In genomic region chr10:121435546-121436257, GRCm38 (mm10) we compare ENCODE assay signal across 9 mouse cellular contexts. TPM values are rescaled to one million over a fixed set of nuclear protein-coding genes. Genes with fewer than 3 reads are reported as not detected.
DNase-seq lines count a peak whose midpoint lies in the region; ATAC-seq lines count a peak whose summit lies in the region.
"Had no signal": no experiment of that assay in that cellular context is flagged by ENCODE, and none has a peak within 500 bp of the region (broad histone marks: within the 10 kb centered on the region; RNA-seq: fewer than 3 reads in every experiment).

No protein-coding gene starts in this region.

- no peak overlapping the region for H3K9ac ChIP-seq in hindbrain, embryonic 12.5 days
- no peak overlapping the region for H3K9ac ChIP-seq in hindbrain, embryonic 14.5 days
- 0 out of 2 replicates have a peak overlapping the region, but pooled peaks have one; percentile 19 for H3K9ac ChIP-seq in intestine, embryonic 16.5 days (ENCODE audit: low read depth, low read length)
- H3K9ac ChIP-seq in liver, embryonic 13.5 days, result no peak overlapping the region
- H3K9ac ChIP-seq: liver, embryonic 14.5 days had no signal

- H3K9me3 ChIP-seq in hindbrain, embryonic 12.5 days (replicated peaks), result no peaks in the 10 kb centered on the region
- H3K9me3 ChIP-seq in hindbrain, embryonic 14.5 days (ENCODE audit: control insufficient read depth, low read length), result no peaks in the 10 kb centered on the region
- H3K9me3 ChIP-seq in intestine, embryonic 16.5 days (ENCODE audit: control insufficient read depth, low read length), result no peaks in the 10 kb centered on the region
- no peaks in the 10 kb centered on the region for H3K9me3 ChIP-seq in liver, embryonic 13.5 days (replicated peaks)

- no peak for ATAC-seq in hindbrain, embryonic 12.5 days (ENCODE audit: low FRiP score)
- ATAC-seq in hindbrain, embryonic 14.5 days (ENCODE audit: low FRiP score), result no peak
- no peak; the same call in 1 of the 2 replicates for ATAC-seq in intestine, embryonic 16.5 days
- ATAC-seq in liver, embryonic 13.5 days (ENCODE audit: low read depth), result no peak
- ATAC-seq in activated CD4-positive, CD25-positive, alpha-beta regulatory T cell, adult 4 months, result no peak
- ATAC-seq in erythroblast, adult 5-6 weeks (replicated peaks; ENCODE audit: low FRiP score, poor library complexity, severe bottlenecking), result no peak

- no peaks in the 10 kb centered on the region for H3K36me3 ChIP-seq in hindbrain, embryonic 12.5 days
- H3K36me3 ChIP-seq in hindbrain, embryonic 14.5 days (replicated peaks; ENCODE audit: control insufficient read depth, insufficient read depth), result no peaks in the 10 kb centered on the region
- H3K36me3 ChIP-seq in intestine, embryonic 16.5 days (ENCODE audit: control insufficient read depth, insufficient read depth, low read length), result no peaks in the 10 kb centered on the region
- H3K36me3 ChIP-seq in liver, embryonic 13.5 days, result no peaks in the 10 kb centered on the region

- DNase-seq in hindbrain, embryonic 14.5 days (ENCODE audit: low spot score), result no peak
- DNase-seq in adrenal gland, postnatal 25 days, result peak; percentile 55
- no peak for DNase-seq in liver, embryonic 13.5 days
- DNase-seq in layer of hippocampus, adult 18-20 months (ENCODE audit: low spot score in 2 of 2), result no peak

- WGBS in hindbrain, embryonic 12.5 days, result 66% methylated on average over 28 of the region's 28 CpGs
- WGBS in hindbrain, embryonic 14.5 days, result 75% methylated on average over 28 of the region's 28 CpGs
- 38% methylated on average over 28 of the region's 28 CpGs for WGBS in intestine, embryonic 16.5 days
- 68% methylated on average over 28 of the region's 28 CpGs for WGBS in liver, embryonic 13.5 days (ENCODE audit: insufficient replicate concordance)

- no peak overlapping the region for H3K4me3 ChIP-seq in hindbrain, embryonic 12.5 days
- no peak overlapping the region for H3K4me3 ChIP-seq in hindbrain, embryonic 14.5 days (replicated peaks; ENCODE audit: low read length)
- H3K4me3 ChIP-seq in intestine, embryonic 16.5 days (ENCODE audit: low read length), result no peak overlapping the region
- H3K4me3 ChIP-seq in liver, embryonic 13.5 days (replicated peaks), result no peak overlapping the region

- no peak overlapping the region for H3K27ac ChIP-seq in hindbrain, embryonic 12.5 days
- H3K27ac ChIP-seq in hindbrain, embryonic 14.5 days, result no peak overlapping the region
- no peak overlapping the region; the same call in 1 of the 2 replicates for H3K27ac ChIP-seq in intestine, embryonic 16.5 days (ENCODE audit: low read length)
- peak overlapping the region; percentile 66 for H3K27ac ChIP-seq in liver, embryonic 13.5 days
- H3K27ac ChIP-seq: liver, embryonic 14.5 days had no signal

- no peaks in the 10 kb centered on the region for H3K27me3 ChIP-seq in hindbrain, embryonic 12.5 days
- H3K27me3 ChIP-seq in hindbrain, embryonic 14.5 days (ENCODE audit: control insufficient read depth, insufficient read depth, low read length), result no peaks in the 10 kb centered on the region
- no peaks in the 10 kb centered on the region for H3K27me3 ChIP-seq in intestine, embryonic 16.5 days (replicated peaks; ENCODE audit: control insufficient read depth, insufficient read depth, low read length)
- no peaks in the 10 kb centered on the region for H3K27me3 ChIP-seq in liver, embryonic 13.5 days

- H3K4me2 ChIP-seq in hindbrain, embryonic 12.5 days (replicated peaks), result peak overlapping the region; percentile 11; the same call in 1 of the 2 replicates
- no peak overlapping the region for H3K4me2 ChIP-seq in hindbrain, embryonic 14.5 days (replicated peaks)
- H3K4me2 ChIP-seq in intestine, embryonic 16.5 days (ENCODE audit: low read depth, low read length), result peak overlapping the region; percentile 39
- peak overlapping the region; percentile 6; the same call in 1 of the 2 replicates for H3K4me2 ChIP-seq in liver, embryonic 13.5 days

- peaks cover 21% of the 10 kb centered on the region for H3K4me1 ChIP-seq in hindbrain, embryonic 12.5 days
- H3K4me1 ChIP-seq in hindbrain, embryonic 14.5 days (replicated peaks; ENCODE audit: control insufficient read depth, insufficient read depth, low read length), result peaks cover 20% of the 10 kb centered on the region
- H3K4me1 ChIP-seq in intestine, embryonic 16.5 days (ENCODE audit: control insufficient read depth, insufficient read depth, low read length), result peaks cover 65% of the 10 kb centered on the region
- H3K4me1 ChIP-seq in liver, embryonic 13.5 days (replicated peaks), result peaks cover 76% of the 10 kb centered on the region

RNA-seq across cellular contexts. Expression of gene Rassf3, which starts 40.4 kb away (rescaled TPM):
- polyA plus RNA-seq in hindbrain, embryonic 12.5 days (2016; fragmentation: Nextera tagmentation; extraction: Ambion mirVana), result 12.7 and 13.4 TPM in 2 replicates
- polyA plus RNA-seq in hindbrain, embryonic 14.5 days (2014; fragmentation: Nextera tagmentation; extraction: Ambion mirVana), result 5.8 and 6.5 TPM in 2 replicates
- 33.3 and 36.8 TPM in 2 replicates for total RNA-seq in adrenal gland, postnatal 25 days (2021)
- polyA plus RNA-seq in intestine, embryonic 16.5 days (2015; fragmentation: Nextera tagmentation; extraction: Ambion mirVana), result 15.7 and 22.2 TPM in 2 replicates
- polyA plus RNA-seq in liver, embryonic 13.5 days (2015; fragmentation: Nextera tagmentation; extraction: Ambion mirVana), result 7.4 and 9.5 TPM in 2 replicates
- 1 to 10 TPM; 5.7 to 7.0 TPM for polyA plus RNA-seq in activated CD4-positive, CD25-positive, alpha-beta regulatory T cell, adult 4 months (2017; shearing (Covaris generic))
- total RNA-seq in erythroblast, adult 5-6 weeks (2015; ENCODE audit: low replicate concordance), result 11.7 and 12.5 TPM in 2 replicates
- 7.8 and 12.7 TPM in 2 replicates for total RNA-seq in erythroblast, adult 5-6 weeks (2017; ENCODE audit: low replicate concordance)
- total RNA-seq in layer of hippocampus, adult 18-20 months (2021), result 1 to 10 TPM; 9.6 to 9.8 TPM
